Mouse (Mus musculus) heart, postnatal 0 days (tissue): Measurements from ENCODE around the gene Amdhd2. TPM values are rescaled to one million over a fixed set of nuclear protein-coding genes. Genes with fewer than 3 reads are reported as not detected.

ENCODE experiments used
- ATAC-seq: fragments of 200-750 bp; cut with Nextera tagmentation; 2 replicates; pipeline ENCODE4 v1.8.0; 2017; ENCODE audit warnings: low read depth, moderate number of reproducible peaks, moderate library complexity; ENCODE audit not compliant: insufficient read depth
- DNase-seq: peaks from one replicate; pipeline ENCODE4 v3.0.0-alpha.2; 2016; ENCODE audit warnings: low spot score
- H3K27ac ChIP-seq: fragments of 300-500 bp; sonication (generic); 2 replicates; pipeline ENCODE4 v1.5.1; 2014; ENCODE audit warnings: low read depth, mild to moderate bottlenecking
- H3K27me3 ChIP-seq: fragments of 300-500 bp; sonication (generic); 2 replicates; pipeline ENCODE4 v1.6.1; 2014; ENCODE audit warnings: low read length, mixed read lengths; ENCODE audit not compliant: control insufficient read depth, insufficient read depth
- H3K36me3 ChIP-seq: fragments of 300-500 bp; sonication (generic); replicated peaks from 2 replicates; pipeline ENCODE4 v1.6.1; 2014; ENCODE audit warnings: low read length, mixed read lengths; ENCODE audit not compliant: control insufficient read depth, insufficient read depth
- H3K4me1 ChIP-seq: fragments of 300-500 bp; sonication (generic); 2 replicates; pipeline ENCODE4 v1.6.1; 2014; ENCODE audit warnings: antibody characterized with exemption; ENCODE audit not compliant: control insufficient read depth, insufficient read depth
- H3K4me2 ChIP-seq: fragments of 300-500 bp; sonication (generic); 2 replicates; pipeline ENCODE4 v1.6.1; 2014; ENCODE audit warnings: low read depth, mild to moderate bottlenecking, low read length, moderate library complexity
- H3K4me3 ChIP-seq: fragments of 300-500 bp; sonication (generic); 2 replicates; pipeline ENCODE4 v1.5.1; 2014; ENCODE audit warnings: low read depth, low read length
- H3K9ac ChIP-seq: fragments of 300-500 bp; sonication (generic); replicated peaks from 2 replicates; pipeline ENCODE4 v1.6.1; 2014; ENCODE audit warnings: low read depth, low read length, mixed read lengths
- H3K9me3 ChIP-seq: fragments of 300-500 bp; sonication (generic); replicated peaks from 2 replicates; pipeline ENCODE4 v1.6.1; 2016; ENCODE audit warnings: low read length; ENCODE audit not compliant: control insufficient read depth
- CTCF ChIP-seq: IDR thresholded peaks from 2 replicates; pipeline ENCODE4 v1.5.1; 2016; ENCODE audit warnings: antibody characterized with exemption, control low read depth, low read depth
- EP300 ChIP-seq: IDR thresholded peaks from 2 replicates; pipeline ENCODE4 v1.6.1; 2016; ENCODE audit warnings: antibody characterized with exemption, low read depth
- WGBS: fragments of 180-500 bp; shearing (Covaris S2); extraction: QIAGEN DNeasy Blood & Tissue Kit; methylation state at CpG from one replicate; pipeline ENCODE4 v1.1.7; 2014; 5-methylcytosine and 5-hydroxymethylcytosine counted together
- polyA plus RNA-seq: library from polyadenylated mRNA; unstranded; fragments of >200 nt; fragmentation: Nextera tagmentation; extraction: Ambion mirVana; gene quantifications from 2 replicates; pipeline ENCODE4 v1.2.1, GENCODE M21; 2015
- total RNA-seq: library from RNA; depleted of rRNA; stranded (reverse); fragments of >200 nt; gene quantifications from 2 replicates; pipeline ENCODE4 v1.2.3, GENCODE M21; 2014; ENCODE audit warnings: low replicate concordance; rRNA removed

The Amdhd2 gene
- total and polyA plus RNA-seq, 2 experiments from 2014 or later: 24.4 to 33.7 TPM

DNA sequence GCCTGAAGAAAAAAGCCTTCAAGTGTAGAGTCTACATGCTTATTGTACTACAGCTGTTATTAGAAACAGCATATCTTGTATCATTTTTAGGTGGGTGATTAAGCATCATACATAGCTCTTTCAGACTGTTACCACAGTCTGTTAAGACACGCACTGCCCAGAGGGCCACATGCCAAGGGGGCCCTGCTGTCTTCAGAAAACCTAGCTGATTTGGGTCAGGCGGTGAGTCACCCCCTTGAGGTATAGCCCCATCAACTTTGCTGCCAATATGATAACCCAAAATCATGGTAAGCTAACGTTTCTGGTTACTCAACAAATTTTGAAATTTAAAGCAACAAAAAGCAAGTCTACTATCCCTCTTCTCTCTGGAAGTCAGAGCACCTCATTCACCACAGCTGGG lies 44.1 kb downstream of the Amdhd2 start:
- H3K4me2 ChIP-seq: no peak overlapping the region
- no peaks in the 10 kb centered on the region for H3K36me3 ChIP-seq
- peaks cover 5% of the 10 kb centered on the region; the same call in 1 of the 2 replicates for H3K4me1 ChIP-seq
- 71% methylated on average over 3 of the region's 3 CpGs for WGBS
- no peaks in the 10 kb centered on the region for H3K9me3 ChIP-seq
- TF ChIP-seq CTCF: no peak
- no peak for TF ChIP-seq EP300
- no peak overlapping the region for H3K4me3 ChIP-seq
- no peaks in the 10 kb centered on the region for H3K27me3 ChIP-seq
- DNase-seq: no peak
- no peak for ATAC-seq
- H3K27ac ChIP-seq: no peak overlapping the region
- H3K9ac ChIP-seq: no peak overlapping the region

DNA sequence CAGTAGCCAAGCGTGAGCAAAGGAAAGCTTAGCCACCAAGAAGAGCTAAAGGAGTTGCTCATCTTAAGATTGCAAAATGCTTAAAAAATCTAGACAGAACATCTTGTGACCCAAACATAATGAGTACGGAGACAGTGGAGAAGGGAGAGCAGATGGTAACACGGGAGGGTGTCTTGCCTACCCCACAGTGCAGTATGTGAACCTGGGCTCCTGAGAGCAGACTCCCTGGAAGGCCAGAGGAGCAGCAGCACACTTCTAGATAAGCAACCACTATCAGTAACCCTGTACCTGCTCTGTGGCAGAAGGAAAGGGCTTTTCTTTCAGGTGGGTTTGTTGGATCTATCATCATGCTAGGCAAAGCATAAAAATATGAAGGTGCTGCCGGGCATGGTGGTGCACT lies 50.5 kb downstream of the Amdhd2 start:
- WGBS: 85% methylated on average over 4 of the region's 4 CpGs
- H3K4me2 ChIP-seq: no peak overlapping the region
- TF ChIP-seq CTCF (no peak), EP300 (no peak)
- H3K9ac ChIP-seq: no peak overlapping the region
- H3K27me3 ChIP-seq: no peaks in the 10 kb centered on the region
- ATAC-seq (no peak), DNase-seq (no peak)
- H3K27ac ChIP-seq: no peak overlapping the region
- H3K4me3 ChIP-seq: no peak overlapping the region
- peaks cover 16% of the 10 kb centered on the region for H3K36me3 ChIP-seq
- no peaks in the 10 kb centered on the region for H3K4me1 ChIP-seq
- no peaks in the 10 kb centered on the region for H3K9me3 ChIP-seq

DNA sequence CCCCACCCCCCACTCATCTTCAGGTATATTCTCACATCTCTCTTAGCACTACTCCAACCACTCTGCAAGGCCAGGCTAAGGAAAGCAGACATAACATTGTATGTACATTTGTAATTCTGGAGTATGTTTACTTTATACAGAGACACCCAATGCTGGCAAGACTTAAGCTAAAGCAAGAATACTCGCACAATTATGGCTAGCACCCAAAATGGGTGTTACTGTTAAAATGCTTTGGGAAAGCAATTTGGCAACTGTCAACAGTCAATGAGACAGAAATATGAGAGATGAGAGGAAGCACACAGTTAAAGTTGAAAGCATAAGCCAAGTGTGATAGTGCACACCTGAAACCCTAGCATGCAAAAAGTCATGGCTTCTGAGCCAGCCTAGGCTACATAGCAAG lies 52.3 kb downstream of the Amdhd2 start:
- ATAC-seq: no peak
- no peaks in the 10 kb centered on the region for H3K4me1 ChIP-seq
- WGBS: 69% methylated on average over 1 of the region's 1 CpGs
- no peak overlapping the region for H3K4me2 ChIP-seq
- H3K27me3 ChIP-seq: no peaks in the 10 kb centered on the region
- peaks cover 22% of the 10 kb centered on the region for H3K36me3 ChIP-seq
- H3K9me3 ChIP-seq: no peaks in the 10 kb centered on the region
- H3K9ac ChIP-seq: no peak overlapping the region
- DNase-seq: no peak
- no peak for TF ChIP-seq CTCF
- TF ChIP-seq EP300: no peak
- no peak overlapping the region for H3K27ac ChIP-seq
- no peak overlapping the region for H3K4me3 ChIP-seq

- Histone ChIP-seq H3K4me3 (no peak overlapping the region), H3K27ac (peak overlapping the region; percentile 80), H3K4me2 (no peak overlapping the region), H3K36me3 (peaks cover 38% of the 10 kb centered on the region), H3K27me3 (no peaks in the 10 kb centered on the region), H3K4me1 (no peaks in the 10 kb centered on the region), H3K9me3 (no peaks in the 10 kb centered on the region), H3K9ac (no peak overlapping the region)
- peak; percentile 64 for DNase-seq
- TF ChIP-seq EP300: no peak
- WGBS: 19% methylated on average over 1 of the region's 1 CpGs
- ATAC-seq: peak; percentile 94
Observed at GRCm38 (mm10) chr17:24108896-24109295, 54.7 kb downstream of the Amdhd2 start.

Other genes with a start within 250 kb of the Amdhd2 start
- not detected in 2 replicates for gene Dcpp3, start 246.3 kb downstream of the Amdhd2 start, total RNA-seq
- gene Dcpp3, start 246.3 kb downstream of the Amdhd2 start, polyA plus RNA-seq: not detected in 2 replicates
- not detected in 2 replicates for gene Sbp, start 222.1 kb downstream of the Amdhd2 start, total RNA-seq
- gene Sbp, start 222.1 kb downstream of the Amdhd2 start, polyA plus RNA-seq: not detected in 2 replicates
- gene Sbpl, start 208.5 kb downstream of the Amdhd2 start, total RNA-seq: not detected in 2 replicates
- gene Sbpl, start 208.5 kb downstream of the Amdhd2 start, polyA plus RNA-seq: not detected in 2 replicates
- not detected in 2 replicates for gene Prss30, start 183.2 kb downstream of the Amdhd2 start, total RNA-seq
- gene Prss30, start 183.2 kb downstream of the Amdhd2 start, polyA plus RNA-seq: not detected in 2 replicates
- gene Prss22, start 165.7 kb downstream of the Amdhd2 start, total RNA-seq: 0.15 TPM in 1 of 2 replicates, not detected in the other
- gene Prss22, start 165.7 kb downstream of the Amdhd2 start, polyA plus RNA-seq: not detected in 2 replicates
- 0.99 and 1.1 TPM in 2 replicates for gene Prss27, start 125.6 kb downstream of the Amdhd2 start, total RNA-seq
- not detected in 2 replicates for gene Prss27, start 125.6 kb downstream of the Amdhd2 start, polyA plus RNA-seq
- 34.1 and 39.5 TPM in 2 replicates for gene Kctd5, start 90.3 kb downstream of the Amdhd2 start, total RNA-seq
- gene Kctd5, start 90.3 kb downstream of the Amdhd2 start, polyA plus RNA-seq: 23.2 and 23.9 TPM in 2 replicates
- gene Pdpk1, start 12.8 kb downstream of the Amdhd2 start, total RNA-seq: 36.6 and 43.2 TPM in 2 replicates
- 31.7 and 35.4 TPM in 2 replicates for gene Pdpk1, start 12.8 kb downstream of the Amdhd2 start, polyA plus RNA-seq
- gene Atp6v0c, start 5.9 kb upstream of the Amdhd2 start, total RNA-seq: 238 and 355 TPM in 2 replicates
- gene Atp6v0c, start 5.9 kb upstream of the Amdhd2 start, polyA plus RNA-seq: 552 and 570 TPM in 2 replicates
- 9.1 and 19.3 TPM in 2 replicates for gene Tbc1d24, start 41.8 kb upstream of the Amdhd2 start, total RNA-seq
- 2.8 and 2.9 TPM in 2 replicates for gene Tbc1d24, start 41.8 kb upstream of the Amdhd2 start, polyA plus RNA-seq
- gene Ntn3, start 45.8 kb upstream of the Amdhd2 start, total RNA-seq: 5.1 and 7.3 TPM in 2 replicates
- 0.59 and 0.74 TPM in 2 replicates for gene Ntn3, start 45.8 kb upstream of the Amdhd2 start, polyA plus RNA-seq
- gene Tedc2, start 57.1 kb upstream of the Amdhd2 start, total RNA-seq: 12.7 and 13.6 TPM in 2 replicates
- gene Tedc2, start 57.1 kb upstream of the Amdhd2 start, polyA plus RNA-seq: 3.1 and 4.2 TPM in 2 replicates
- 12.4 and 13.8 TPM in 2 replicates for gene Ccnf, start 87.7 kb upstream of the Amdhd2 start, total RNA-seq
- gene Ccnf, start 87.7 kb upstream of the Amdhd2 start, polyA plus RNA-seq: 7.2 and 7.5 TPM in 2 replicates
- not detected in 2 replicates for gene Abca17, start 187.3 kb upstream of the Amdhd2 start, total RNA-seq
- not detected in 2 replicates for gene Abca17, start 187.3 kb upstream of the Amdhd2 start, polyA plus RNA-seq
- 13.8 and 14.8 TPM in 2 replicates for gene Abca3, start 188.2 kb upstream of the Amdhd2 start, total RNA-seq
- gene Abca3, start 188.2 kb upstream of the Amdhd2 start, polyA plus RNA-seq: 3.5 and 4.4 TPM in 2 replicates